Mouse (Mus musculus) ES-E14 (cell line): ENCODE measurements at regions not wholly inside any gene's neighbourhood (a gene's known extent, or its start where the extent isn't known, plus 50 kb on each side); places are given as distances from the start of the nearest gene placed in this dataset.

ENCODE experiments used
- DNase-seq: peaks from one replicate; pipeline ENCODE4 v3.0.0-alpha.2; 2013; ENCODE audit warnings: low read depth, low spot score
- H3K27ac ChIP-seq: 2 replicates; pipeline ENCODE4 v1.5.1; 2012; ENCODE audit warnings: low read depth, mild to moderate bottlenecking, low read length, moderate library complexity, mixed read lengths; ENCODE audit not compliant: poor library complexity, insufficient read depth, severe bottlenecking
- H3K36me3 ChIP-seq: 2 replicates; pipeline ENCODE4 v1.6.1; 2012; ENCODE audit warnings: mild to moderate bottlenecking, low read length, moderate library complexity, mixed read lengths; ENCODE audit not compliant: control insufficient read depth, poor library complexity, insufficient read depth, severe bottlenecking
- H3K4me1 ChIP-seq, 2 experiments: fragments of 150-350 bp in 1 of 2; sonication (generic) in 1 of 2; 2 replicates each; pipeline ENCODE4 v1.6.1; 2012; ENCODE audit warnings: low read length in 2 of 2, mild to moderate bottlenecking in 1 of 2, mixed read lengths in 1 of 2; ENCODE audit not compliant: control insufficient read depth in 2 of 2, insufficient read depth in 2 of 2, poor library complexity in 1 of 2
- H3K4me3 ChIP-seq, 2 experiments: fragments of 150-350 bp in 1 of 2; sonication (generic) in 1 of 2; 2 replicates each; pipeline ENCODE4 v1.5.1; 2012; ENCODE audit warnings: low read length in 2 of 2, low read depth in 1 of 2, mild to moderate bottlenecking in 1 of 2, mixed read lengths in 1 of 2; ENCODE audit not compliant: insufficient read depth in 1 of 2, poor library complexity in 1 of 2, severe bottlenecking in 1 of 2
- H3K9ac ChIP-seq: 2 replicates; pipeline ENCODE4 v1.6.1; 2012; ENCODE audit warnings: low read depth, mild to moderate bottlenecking, low read length, mixed read lengths; ENCODE audit not compliant: poor library complexity, insufficient read depth, severe bottlenecking
- H3K9me3 ChIP-seq: fragments of 150-350 bp; sonication (generic); 2 replicates; pipeline ENCODE4 v1.6.1; 2012; ENCODE audit warnings: low read depth, mild to moderate bottlenecking, low read length; ENCODE audit not compliant: control insufficient read depth, insufficient read depth
- CHD2 ChIP-seq: IDR thresholded peaks from 2 replicates; pipeline ENCODE4 v1.6.1; 2014; ENCODE audit warnings: mild to moderate bottlenecking, low read depth, low read length, inconsistent platforms
- HCFC1 ChIP-seq: IDR thresholded peaks from 2 replicates; pipeline ENCODE4 v1.6.1; 2012; ENCODE audit warnings: low read length, inconsistent platforms, borderline replicate concordance; ENCODE audit not compliant: insufficient read depth
- MAFK ChIP-seq: IDR thresholded peaks from 2 replicates; pipeline ENCODE4 v1.6.1; 2014; ENCODE audit warnings: mild to moderate bottlenecking, low read depth, low read length, inconsistent platforms; ENCODE audit not compliant: insufficient read depth
- ZC3H11A ChIP-seq: IDR thresholded peaks from 2 replicates; pipeline ENCODE4 v1.6.1; 2012; ENCODE audit warnings: low read depth, mild to moderate bottlenecking, inconsistent platforms, low read length, borderline replicate concordance
- ZNF384 ChIP-seq: IDR thresholded peaks from 2 replicates; pipeline ENCODE4 v1.6.1; 2012; ENCODE audit warnings: low read depth, low read length, inconsistent platforms
- in situ Hi-C, 2 experiments: fragments of 600-800 bp; cut with MboI; formaldehyde crosslinking; loops; one replicate each; pipeline ENCODE4 v1.15.1; 2025; ENCODE audit warnings: low sequenced_read_pairs in 2 of 2, inconsistent platforms in 1 of 2; ENCODE audit not compliant: unreplicated experiment in 2 of 2

DNA sequence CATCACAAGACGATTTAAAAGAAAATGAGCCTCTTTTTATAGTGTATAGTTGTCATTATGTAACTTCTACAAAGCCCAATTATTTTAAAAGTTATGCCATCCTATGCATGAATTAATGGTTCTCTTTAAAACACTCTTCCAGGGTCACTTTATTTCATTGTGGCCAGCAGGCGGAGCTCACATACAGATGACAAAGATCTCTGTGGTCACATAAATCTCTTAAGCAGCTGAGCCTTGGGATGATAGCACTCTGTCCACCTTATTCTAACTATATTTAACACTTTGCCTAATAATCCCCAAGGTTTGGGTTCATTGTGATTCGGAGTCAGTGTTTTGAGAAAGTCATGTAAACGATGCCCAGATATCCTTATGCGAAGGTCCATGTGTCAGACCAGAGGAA lies 56.9 kb upstream of the Phactr1 start:
- no peak for DNase-seq
- Histone ChIP-seq H3K4me3 (no peak overlapping the region), H3K36me3 (no peaks in the 10 kb centered on the region), H3K4me1 (no peaks in the 10 kb centered on the region), H3K9ac (no peak overlapping the region), H3K9me3 (no peaks in the 10 kb centered on the region), H3K27ac (no peak overlapping the region)
- in situ Hi-C loops: loop anchor here (25.0 kb wide), 1 partner anchor 164 kb away; no protein-coding TSS in a partner anchor
- no peak for TF ChIP-seq ZC3H11A
- TF ChIP-seq HCFC1: no peak
- no peak for TF ChIP-seq MAFK
- no peak for TF ChIP-seq ZNF384
- TF ChIP-seq CHD2: no peak
